Mouse (Mus musculus) monocyte, adult 2 months (primary cell): ENCODE measurements around the gene Tcta.
"Not testable (repeated sequence)": the region's sequence is repeated elsewhere in the genome, so short reads cannot be mapped to it uniquely, and the experiment has no call there.

Experiments
- DNase-seq, 2 experiments: peaks; one replicate each; pipeline ENCODE4 v3.0.0; 2022; ENCODE audit warnings: low spot score in 2 of 2, low read depth in 1 of 2

Tcta gene

DNA sequence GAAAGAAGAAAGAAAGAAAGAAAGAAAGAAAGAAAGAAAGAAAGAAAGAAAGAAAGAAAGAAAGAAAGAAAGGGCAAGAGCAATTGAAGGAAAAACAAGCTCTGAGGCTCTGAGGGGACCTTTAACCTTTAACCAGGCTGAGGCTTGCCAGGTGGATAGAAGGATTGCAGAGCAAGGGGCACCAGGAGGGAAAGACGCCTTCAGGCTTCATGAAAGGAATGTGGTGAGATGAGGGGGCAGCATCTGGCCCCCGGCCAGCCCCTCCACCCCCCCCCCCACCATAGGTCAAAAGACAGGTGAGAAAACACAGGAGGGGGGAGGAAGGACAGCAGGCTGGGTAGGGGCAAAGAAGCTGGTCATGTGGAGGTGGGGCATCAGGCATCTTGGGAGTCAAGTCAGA, 34.0 kb downstream of the Tcta start:
- DNase-seq = no peak

DNA sequence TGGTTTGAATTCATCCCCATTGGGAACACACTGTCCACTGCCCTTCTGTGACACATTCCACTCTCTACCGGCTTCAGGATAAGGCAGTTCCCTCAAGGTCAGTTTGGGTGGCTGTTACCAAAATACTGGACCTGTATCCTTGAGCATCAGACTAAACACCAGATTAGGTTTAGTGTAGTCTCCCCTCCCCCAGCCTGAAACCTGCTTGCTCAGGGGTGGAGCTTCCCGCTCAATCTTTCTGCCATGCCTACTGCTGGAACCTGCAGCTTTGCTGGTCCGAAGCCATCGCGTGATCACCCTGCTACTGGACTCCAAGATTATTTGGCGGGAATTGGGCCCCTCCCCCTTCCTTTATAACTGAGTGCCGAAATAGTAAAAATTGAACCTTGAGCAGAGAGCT, 37.3 kb downstream of the Tcta start:
- not testable (repeated sequence) for DNase-seq

- DNase-seq = no peak
Measured at GRCm38 (mm10) chr9:108267691-108268090, 38.3 kb downstream of the Tcta start.

DNA sequence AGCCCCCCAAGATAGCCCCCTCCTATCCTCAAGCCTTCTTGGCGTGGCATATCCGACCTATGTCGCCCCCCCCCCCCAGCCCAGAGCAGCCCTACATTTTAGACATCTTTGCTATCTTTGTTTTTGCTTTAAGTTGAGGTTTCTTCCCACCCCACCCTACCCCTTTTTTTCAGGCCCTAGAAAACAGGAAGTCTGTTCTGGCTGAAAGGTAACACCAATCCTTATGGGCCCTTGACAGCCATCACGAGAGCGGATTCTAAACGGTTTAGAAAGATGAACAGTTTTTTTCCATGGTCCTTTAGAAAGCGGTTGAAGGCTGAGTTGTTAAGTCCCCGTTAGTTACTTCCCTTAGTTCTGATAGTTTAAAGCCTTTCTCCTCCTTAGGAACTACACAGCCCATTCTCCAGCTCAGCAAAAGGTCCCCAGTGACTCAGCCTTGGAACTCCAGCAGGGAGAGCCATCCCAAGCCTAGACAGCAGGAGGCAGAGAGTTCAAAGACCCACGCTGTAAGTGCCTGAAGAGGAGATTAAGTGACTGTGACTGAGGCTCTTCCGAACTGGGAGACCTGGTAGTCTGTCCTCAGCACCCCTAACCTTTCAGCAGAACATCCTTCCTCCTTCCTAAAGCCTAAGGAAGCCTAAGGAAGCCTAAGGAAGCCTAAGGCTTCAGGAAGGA, 39.6 kb downstream of the Tcta start:
- no peak for DNase-seq

GRCm38 (mm10) chr9:108264191-108264921, 41.6 kb downstream of the Tcta start:
- DNase-seq = no peak

DNA sequence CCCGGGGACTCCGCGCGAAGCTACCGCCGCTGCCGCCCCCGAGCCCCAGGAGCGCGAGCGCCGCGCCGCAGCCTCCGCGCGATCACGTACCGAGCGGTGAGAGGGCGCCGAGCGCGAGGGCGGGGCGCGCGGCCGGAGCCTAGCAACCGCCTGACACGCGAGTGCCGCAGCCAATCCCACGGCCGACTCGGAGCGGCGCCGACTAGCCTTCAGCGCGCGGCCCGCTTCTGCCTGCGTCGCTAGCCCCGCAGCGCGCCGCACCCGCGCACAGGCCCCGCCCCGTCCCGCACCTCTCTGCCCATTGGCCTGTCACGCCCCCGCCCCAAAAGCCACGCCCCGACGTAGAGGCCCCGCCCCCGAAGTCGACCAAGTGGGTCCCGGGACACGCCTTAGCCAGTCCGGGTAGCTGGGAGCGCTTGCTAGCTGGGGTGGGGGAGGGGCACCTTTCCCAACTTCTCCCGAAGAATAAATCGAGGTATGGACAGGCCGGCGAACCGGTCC, 42.2 kb downstream of the Tcta start, which contains the start of gene Dag1:
Dag1 (minus strand) TSS at position 269 of the 501 bp plus-strand sequence.
- DNase-seq = peak; percentile 77 to 91

DNA sequence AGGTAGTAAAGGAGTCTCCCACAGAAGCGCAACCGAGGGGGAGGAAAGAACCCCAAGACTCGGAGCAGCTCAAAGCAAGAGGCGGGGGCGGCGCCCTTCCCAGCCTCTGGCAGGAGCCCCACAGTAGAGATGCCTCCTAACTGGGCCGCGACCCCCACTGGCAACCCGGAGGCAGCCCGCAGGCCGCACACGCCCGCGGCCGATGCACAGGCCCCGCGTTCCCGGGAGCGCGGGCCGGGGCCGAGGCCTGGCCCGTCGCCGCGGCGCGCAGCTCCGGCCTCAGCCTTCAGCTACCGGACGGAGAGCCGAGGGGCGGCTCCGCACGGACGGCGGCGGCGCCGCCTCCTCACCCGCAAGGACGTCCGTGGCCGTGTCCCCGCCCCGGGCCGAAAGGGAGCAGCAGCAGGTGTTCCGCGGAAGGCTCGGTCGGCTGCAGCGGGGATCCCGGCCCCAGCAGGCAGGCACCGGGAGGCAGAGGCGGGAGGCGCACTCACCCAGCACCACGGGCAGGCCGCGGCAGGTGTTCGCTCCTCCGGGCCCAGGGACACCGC, 42.8 kb downstream of the Tcta start:
- no peak for DNase-seq

DNA sequence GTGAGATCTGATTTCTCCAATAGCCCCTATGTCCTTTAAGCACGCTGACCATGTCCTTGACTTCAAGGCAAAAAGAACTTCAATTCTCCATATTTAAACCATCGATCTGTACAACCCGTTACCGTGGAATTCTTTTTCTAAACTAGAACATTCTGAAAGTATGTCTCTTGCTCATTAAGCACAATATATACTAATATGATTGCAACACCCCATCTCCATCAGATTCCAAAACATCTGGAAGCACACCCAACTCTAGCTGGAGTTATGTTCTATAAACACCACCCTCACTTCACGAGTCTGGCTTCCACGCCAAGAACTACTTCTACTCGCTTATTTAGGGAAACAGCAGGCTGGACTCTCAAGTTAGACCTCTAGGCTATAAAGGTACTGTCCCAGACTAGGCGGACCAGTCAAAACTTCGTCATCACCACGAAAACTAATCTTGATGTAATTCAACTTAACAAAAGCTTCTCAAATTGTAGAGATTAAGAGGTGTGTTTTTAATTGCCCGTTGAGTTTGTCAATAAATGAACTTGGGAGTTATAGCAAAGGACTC, 43.4 kb downstream of the Tcta start:
- DNase-seq = no peak

GRCm38 (mm10) chr9:108261865-108262264, 44.1 kb downstream of the Tcta start:
- DNase-seq = no peak

DNA sequence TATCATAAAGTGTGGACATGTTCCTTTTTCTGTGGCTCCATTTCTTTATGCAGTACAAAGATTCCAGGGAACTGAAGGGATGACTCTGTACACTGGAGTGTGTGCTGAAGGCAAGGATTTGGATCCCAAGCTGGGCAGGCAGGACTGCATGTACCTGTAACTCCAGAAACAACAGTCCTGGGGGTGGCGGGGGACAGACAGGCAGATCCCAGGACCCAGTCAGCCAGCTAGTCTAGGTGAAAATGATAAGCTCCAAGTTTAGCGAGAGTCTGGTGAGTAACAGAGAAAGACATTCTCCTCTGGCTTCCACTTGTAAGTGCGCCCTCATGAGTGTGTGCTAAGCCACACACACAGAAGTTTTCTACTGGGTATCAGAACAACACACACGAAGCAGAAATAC, 45.4 kb downstream of the Tcta start:
- DNase-seq = no peak
